Mouse (Mus musculus): ENCODE measurements around the gene Fetub.

Fetub gene

GRCm38 (mm10) chr16:22962256-22962655 lies 44.1 kb downstream of the Fetub start:
- DNase-seq (ENCODE audit: low spot score in 2 of 2) = no peak

GRCm38 (mm10) chr16:22963293-22963692 lies 45.2 kb downstream of the Fetub start:
- DNase-seq (ENCODE audit: low spot score in 2 of 2) = no peak

- no peak for DNase-seq (ENCODE audit: low spot score in 2 of 2)
Observed at GRCm38 (mm10) chr16:22967383-22968030, 49.4 kb downstream of the Fetub start.

All from right cerebral cortex, postnatal 10 days (tissue).